Mouse (Mus musculus) cerebellum, adult 2 months (tissue): ENCODE data around the gene Mob3a. TPM values are rescaled to one million over a fixed set of nuclear protein-coding genes. Genes with fewer than 3 reads are reported as not detected.

Source experiments
- DNase-seq, 2 experiments: peaks; one replicate each; pipeline ENCODE4 v3.0.0; 2021
- H3K27ac ChIP-seq: fragments of 200-500 bp; 2 replicates; pipeline ENCODE4 v1.5.1; 2012; ENCODE audit warnings: low read length, control low read depth, inconsistent platforms; ENCODE audit not compliant: insufficient read depth
- H3K27me3 ChIP-seq: fragments of 200-500 bp; 2 replicates; pipeline ENCODE4 v1.6.1; 2012; ENCODE audit warnings: inconsistent platforms, mild to moderate bottlenecking, low read length, moderate library complexity; ENCODE audit not compliant: control insufficient read depth, insufficient read depth
- H3K4me1 ChIP-seq: fragments of 200-500 bp; 2 replicates; pipeline ENCODE4 v1.6.1; 2011; ENCODE audit warnings: low read length; ENCODE audit not compliant: control insufficient read depth, insufficient read depth
- H3K4me3 ChIP-seq: fragments of 200-500 bp; replicated peaks from 2 replicates; pipeline ENCODE3; 2011; ENCODE audit warnings: mild to moderate bottlenecking, low read depth, low read length, control low read depth; ENCODE audit not compliant: insufficient read depth
- CTCF ChIP-seq: fragments of 200-500 bp; IDR thresholded peaks from 2 replicates; pipeline ENCODE4 v1.5.1; 2011; ENCODE audit warnings: low read depth, mild to moderate bottlenecking, control low read depth, low read length, moderate library complexity, borderline replicate concordance; ENCODE audit not compliant: insufficient read depth
- POLR2A ChIP-seq: fragments of 200-500 bp; IDR thresholded peaks from 2 replicates; pipeline ENCODE4 v1.6.1; 2011; ENCODE audit warnings: low read length, control low read depth, borderline replicate concordance; ENCODE audit not compliant: insufficient read depth
- WGBS: fragments of 180-500 bp; shearing (Covaris S2); methylation state at CpG from one replicate; pipeline ENCODE4 v1.1.7; 2018; 5-methylcytosine and 5-hydroxymethylcytosine counted together
- polyA plus RNA-seq: library from polyadenylated mRNA; depleted of rRNA; stranded (reverse); fragments of >200 nt; gene quantifications from 2 replicates; pipeline ENCODE4 v1.2.3, GENCODE M21; 2012

Mob3a gene
- polyA plus RNA-seq, 1 experiment, result 12.6 TPM

DNA sequence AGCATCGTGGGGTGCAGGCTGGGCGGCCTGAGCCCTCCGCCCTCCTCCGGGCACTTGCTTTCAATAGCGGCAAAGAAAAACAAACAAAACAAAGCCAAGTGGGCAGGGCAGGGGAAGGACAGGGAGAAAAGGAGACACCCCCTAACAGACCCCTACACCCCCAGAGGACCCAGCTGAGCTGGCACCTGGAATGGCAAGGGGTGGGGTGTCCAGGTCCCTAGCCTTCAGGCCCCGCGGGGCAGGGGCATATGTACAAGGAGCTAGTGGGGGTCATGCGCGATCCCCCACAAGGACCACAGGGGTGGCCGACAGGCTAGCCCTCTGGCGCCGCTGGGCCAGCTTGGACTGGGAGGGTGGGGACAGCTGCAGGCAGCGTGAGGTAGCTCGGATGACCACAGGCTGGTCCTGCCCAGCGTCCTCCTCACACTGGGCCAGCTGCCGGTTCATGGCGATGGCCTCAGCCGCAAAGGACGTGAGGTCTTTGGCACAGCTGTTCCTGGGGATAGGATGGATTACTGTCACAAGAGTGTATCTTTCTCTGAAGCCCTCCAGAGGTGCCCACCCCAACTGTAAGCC, 34.9 kb downstream of the Mob3a start:
- Histone ChIP-seq H3K27me3 (no peaks in the 10 kb centered on the region), H3K4me3 (no peak overlapping the region), H3K4me1 (peaks cover 59% of the 10 kb centered on the region), H3K27ac (no peak overlapping the region)
- TF ChIP-seq POLR2A, result no peak
- TF ChIP-seq CTCF, result no peak
- 69% methylated on average over 19 of the region's 19 CpGs for WGBS
- no peak for DNase-seq

GRCm38 (mm10) chr10:80665981-80666733, 35.6 kb downstream of the Mob3a start:
- Histone ChIP-seq H3K27me3 (no peaks in the 10 kb centered on the region), H3K27ac (no peak overlapping the region), H3K4me1 (peaks cover 51% of the 10 kb centered on the region), H3K4me3 (no peak overlapping the region)
- no peak for DNase-seq
- 66% methylated on average over 10 of the region's 10 CpGs for WGBS
- TF ChIP-seq POLR2A (no peak), CTCF (no peak)

- no peak for TF ChIP-seq POLR2A
- 49% methylated on average over 4 of the region's 4 CpGs for WGBS
- no peak for DNase-seq
- Histone ChIP-seq H3K27ac (peak overlapping the region; percentile 61; the same call in 1 of the 2 replicates), H3K4me1 (peaks cover 44% of the 10 kb centered on the region), H3K27me3 (no peaks in the 10 kb centered on the region), H3K4me3 (no peak overlapping the region)
Measured at GRCm38 (mm10) chr10:80665459-80665858, 36.3 kb downstream of the Mob3a start.

DNA sequence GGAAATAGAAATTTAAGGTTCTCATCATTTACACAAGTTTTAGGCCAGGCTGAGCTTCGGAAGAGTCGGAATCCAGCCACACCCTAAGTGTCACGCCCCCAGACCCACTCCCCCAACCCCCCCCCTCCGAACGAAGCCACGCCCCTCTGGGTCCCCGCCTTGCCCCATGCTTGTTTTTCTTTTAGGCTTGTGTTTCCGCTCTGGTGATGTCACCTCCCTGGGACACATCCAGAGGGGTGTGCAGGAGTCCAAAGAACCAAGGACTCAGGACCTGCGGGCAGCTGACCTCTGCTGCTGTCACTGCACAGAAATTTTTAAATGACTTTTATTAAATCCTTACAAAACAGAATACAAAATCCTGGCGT, 36.8 kb downstream of the Mob3a start:
- no peak for TF ChIP-seq POLR2A
- TF ChIP-seq CTCF, result no peak
- DNase-seq, result peak in 1 of 2 experiments; percentile 53
- peak overlapping the region; percentile 61 for H3K27ac ChIP-seq
- no peaks in the 10 kb centered on the region for H3K27me3 ChIP-seq
- no peak overlapping the region for H3K4me3 ChIP-seq
- H3K4me1 ChIP-seq, result peaks cover 40% of the 10 kb centered on the region
- WGBS, result 9% methylated on average over 10 of the region's 10 CpGs

GRCm38 (mm10) chr10:80664197-80665015, 37.4 kb downstream of the Mob3a start:
- TF ChIP-seq CTCF (no peak), POLR2A (no peak)
- Histone ChIP-seq H3K4me3 (no peak overlapping the region), H3K27ac (peak overlapping the region; percentile 14), H3K4me1 (peaks cover 34% of the 10 kb centered on the region), H3K27me3 (no peaks in the 10 kb centered on the region)
- WGBS, result 5% methylated on average over 16 of the region's 16 CpGs
- DNase-seq, result peak; percentile 79 to 82

DNA sequence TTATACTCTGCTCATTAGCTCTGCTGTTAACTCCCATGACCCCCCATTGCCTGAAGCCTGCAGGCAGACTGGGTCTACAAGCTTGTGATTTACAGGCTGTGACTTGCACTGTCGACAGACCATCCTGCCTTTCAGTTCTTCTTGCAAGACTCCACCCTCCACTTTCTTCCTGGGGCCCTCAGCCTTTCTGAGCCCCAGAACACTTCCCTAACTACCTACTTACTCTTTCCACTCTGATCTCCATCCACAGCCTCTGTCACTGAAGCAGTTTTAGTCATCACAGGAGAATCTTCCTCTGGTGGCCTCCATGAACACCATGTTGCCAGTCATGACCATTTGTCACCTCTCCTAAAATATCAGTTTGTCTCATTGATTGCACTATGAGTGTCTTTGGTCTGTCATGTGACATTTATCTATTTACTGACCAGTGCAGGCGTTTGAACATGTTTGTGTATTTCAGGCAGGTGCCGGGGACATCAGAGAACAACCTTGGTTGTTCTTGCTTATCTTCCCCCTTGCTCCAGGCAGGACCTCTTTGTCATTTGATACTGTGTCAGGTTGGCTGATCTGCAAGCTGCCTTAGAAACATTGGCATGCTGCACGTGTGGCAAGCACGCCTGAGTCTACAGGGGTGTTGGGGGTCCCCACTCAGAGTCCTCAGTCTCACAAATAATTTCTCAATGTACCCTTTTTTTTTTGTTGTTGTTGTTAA, 38.1 kb downstream of the Mob3a start:
- Histone ChIP-seq H3K27me3 (no peaks in the 10 kb centered on the region), H3K4me3 (no peak overlapping the region), H3K27ac (no peak overlapping the region), H3K4me1 (peaks cover 26% of the 10 kb centered on the region)
- no peak for DNase-seq
- 79% methylated on average over 5 of the region's 5 CpGs for WGBS
- TF ChIP-seq POLR2A (no peak), CTCF (no peak)

DNA sequence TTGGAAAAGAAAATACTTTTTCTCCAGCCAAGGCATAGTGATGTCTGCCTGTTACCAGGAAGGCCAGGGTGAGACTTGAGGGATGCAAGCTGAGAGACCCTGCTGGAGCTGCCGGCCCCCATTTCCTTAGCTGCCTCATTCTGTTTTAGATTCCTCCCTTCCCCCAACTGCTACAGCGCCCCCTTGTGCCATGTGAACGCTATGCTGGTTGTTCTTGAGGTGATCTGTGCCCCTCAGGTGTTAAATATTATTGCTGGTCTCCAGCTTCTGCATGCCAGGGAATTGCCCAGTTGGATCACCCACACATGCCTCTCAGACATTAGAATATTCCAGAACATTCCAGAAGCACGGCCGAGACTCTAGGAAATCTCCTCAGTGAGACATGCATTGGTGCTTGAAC, 40.6 kb downstream of the Mob3a start:
- H3K27ac ChIP-seq, result no peak overlapping the region
- peak in 1 of 2 experiments; percentile 56 for DNase-seq

More for the DNA sequence above, 40.6 kb downstream of the Mob3a start:
- H3K27me3 ChIP-seq, result no peaks in the 10 kb centered on the region
- peak; percentile 66 for TF ChIP-seq CTCF
- TF ChIP-seq POLR2A, result no peak
- peaks cover 21% of the 10 kb centered on the region for H3K4me1 ChIP-seq
- no peak overlapping the region for H3K4me3 ChIP-seq
- WGBS, result 32% methylated on average over 5 of the region's 5 CpGs
